Mouse (Mus musculus) adrenal gland, adult 18-20 months (tissue): Measurements from ENCODE around the gene Actn3. TPM values are rescaled to one million over a fixed set of nuclear protein-coding genes. Genes with fewer than 3 reads are reported as not detected.
A peak's percentile ranks its signal among the peaks of the same experiment; 100 is the strongest.

Experiments used
- DNase-seq, 2 experiments: peaks; one replicate each; pipeline ENCODE4 v3.0.0; 2021 to 2022; ENCODE audit warnings: low spot score in 2 of 2
- total RNA-seq, 2 experiments: library from RNA; stranded (reverse); gene quantifications; 1 replicate in 1 of 2; 2 replicates in 1 of 2; pipeline ENCODE4 v1.2.3; 2021

Actn3 gene
- total RNA-seq, 2 experiments from 2014 or later: 0.73 to 1.5 TPM

DNA sequence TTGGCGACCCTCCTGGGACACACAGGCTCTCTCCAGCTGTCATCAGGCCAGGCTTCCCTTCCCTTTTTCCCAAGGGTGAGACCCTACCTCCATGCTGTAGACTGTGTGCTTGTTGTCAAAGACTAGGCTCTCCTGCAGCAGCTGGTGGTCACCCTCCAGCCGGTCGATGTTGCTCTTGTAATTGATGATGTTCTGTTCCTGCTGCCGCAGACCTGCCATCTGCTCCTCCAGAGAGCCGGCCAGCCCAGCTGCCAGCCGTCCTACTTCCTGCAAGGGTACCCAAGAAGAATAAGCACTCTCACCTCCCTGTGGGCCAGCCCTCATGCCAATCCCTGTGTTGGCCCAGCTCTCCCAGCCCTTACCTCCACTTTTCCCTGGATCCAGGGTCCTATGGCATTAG lies 14.7 kb downstream of the Actn3 start:
- DNase-seq: no peak

DNA sequence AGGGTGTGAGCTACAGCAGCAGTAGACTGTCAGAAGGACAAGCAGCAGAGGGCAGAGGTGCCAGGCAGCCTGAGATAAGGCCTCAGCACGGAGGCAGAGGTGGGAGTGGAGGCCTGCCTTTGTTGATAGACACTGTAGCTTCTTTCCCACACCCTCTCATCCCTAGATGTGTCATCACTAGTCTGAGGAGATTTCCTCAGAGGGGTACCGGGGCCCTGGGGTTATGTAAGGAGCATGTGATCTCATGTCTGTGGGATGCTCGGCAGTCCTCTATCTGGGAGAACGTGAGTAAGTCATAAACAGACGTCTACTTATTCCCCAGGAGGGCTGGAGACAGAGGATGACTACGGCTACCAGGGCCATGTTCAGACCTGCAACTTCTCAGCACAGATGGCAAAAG lies 18.6 kb downstream of the Actn3 start:
- DNase-seq: no peak

DNA sequence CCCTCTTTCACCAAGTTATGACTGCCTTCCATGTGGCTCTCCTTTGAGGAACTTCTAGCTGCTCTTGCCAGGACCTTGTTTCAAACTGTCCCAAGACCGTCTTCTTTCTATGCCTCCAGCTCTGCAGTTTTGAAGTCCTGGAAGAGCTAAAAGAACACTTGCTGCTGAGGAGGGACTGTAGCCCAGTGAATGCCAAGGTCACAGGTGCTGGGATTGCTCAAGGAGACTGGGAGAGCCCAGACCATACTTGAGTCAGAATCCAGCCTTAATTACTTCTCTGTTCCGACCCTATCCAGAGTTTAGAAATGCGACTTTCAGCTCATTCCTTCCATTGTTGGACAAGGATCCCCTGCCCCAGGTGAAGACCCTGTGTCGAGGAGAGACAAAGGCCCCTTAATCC lies 21.8 kb downstream of the Actn3 start:
- peak in 1 of 2 experiments; percentile 48 for DNase-seq

- no peak for DNase-seq
Observed at GRCm38 (mm10) chr19:4855470-4855820, 22.3 kb downstream of the Actn3 start.

DNA sequence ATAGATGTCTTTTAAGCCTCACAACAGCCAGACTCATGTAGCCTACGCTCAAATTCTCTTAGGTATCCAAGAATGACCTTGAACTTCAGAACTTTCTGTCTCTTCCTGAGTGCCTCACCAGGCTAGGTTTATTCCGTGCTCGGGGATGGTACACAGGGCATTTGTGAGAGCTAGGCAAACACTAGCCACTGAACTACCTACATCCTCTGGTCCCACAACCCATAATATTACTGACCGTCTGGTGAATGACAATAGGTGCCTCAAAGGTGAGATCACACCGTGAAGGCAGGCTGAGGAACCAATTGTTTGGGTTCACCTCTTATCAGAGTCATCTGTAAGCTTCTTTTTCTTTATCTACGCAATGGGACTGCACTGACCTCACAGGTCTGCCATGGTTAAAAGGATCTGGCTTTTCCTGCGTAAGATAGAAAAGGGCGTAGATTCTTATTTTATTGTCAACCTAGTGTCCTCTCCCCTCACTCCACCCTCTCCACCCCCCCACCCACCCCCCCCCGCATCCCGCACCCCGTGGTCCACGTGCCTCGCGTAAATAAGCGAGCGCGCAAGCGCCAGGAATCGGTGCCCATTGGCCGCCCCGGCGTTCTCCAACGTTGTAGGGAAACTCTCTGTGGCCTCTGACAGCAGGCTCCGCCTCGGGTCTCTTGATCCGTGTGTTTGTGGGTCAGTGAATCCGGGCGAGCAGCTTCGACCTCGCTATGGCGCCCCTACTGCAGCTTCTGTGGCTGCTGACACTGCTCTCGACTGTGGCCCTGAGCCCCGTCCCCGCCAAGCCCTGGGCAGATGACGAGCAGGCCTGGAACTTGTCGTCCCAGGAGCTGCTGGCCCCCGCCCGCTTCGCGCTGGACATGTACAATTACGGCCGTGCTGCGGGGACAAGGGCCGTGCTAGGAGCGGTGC lies 22.9 kb downstream of the Actn3 start, which contains the start of gene Ctsf:
TSS of gene Ctsf (plus strand) at position 579 of the 918 bp plus-strand sequence.
- DNase-seq: peak; percentile 85 to 88

DNA sequence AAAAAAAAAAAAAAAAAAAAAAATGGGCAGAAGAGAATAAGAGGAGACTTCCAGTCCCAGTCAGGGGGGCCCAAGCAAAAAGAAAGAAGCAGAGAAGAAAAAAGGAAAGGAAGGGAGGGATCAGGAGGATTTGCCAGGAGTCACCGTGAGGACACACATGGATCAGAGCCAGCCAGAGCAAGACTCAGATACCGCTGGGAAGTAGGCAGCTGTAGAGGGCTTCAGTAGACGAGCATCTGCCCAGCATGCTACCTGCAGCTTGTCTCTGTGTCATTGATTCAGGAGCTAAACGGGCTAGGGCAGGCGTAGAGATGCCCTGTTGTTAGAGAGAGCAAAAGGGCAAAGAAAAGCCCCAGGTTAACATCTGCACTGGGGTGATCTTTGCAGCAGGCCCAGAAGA lies 27.4 kb downstream of the Actn3 start:
- DNase-seq: no peak

- no peak for DNase-seq
Observed at GRCm38 (mm10) chr19:4849800-4850199, 27.9 kb downstream of the Actn3 start.

DNA sequence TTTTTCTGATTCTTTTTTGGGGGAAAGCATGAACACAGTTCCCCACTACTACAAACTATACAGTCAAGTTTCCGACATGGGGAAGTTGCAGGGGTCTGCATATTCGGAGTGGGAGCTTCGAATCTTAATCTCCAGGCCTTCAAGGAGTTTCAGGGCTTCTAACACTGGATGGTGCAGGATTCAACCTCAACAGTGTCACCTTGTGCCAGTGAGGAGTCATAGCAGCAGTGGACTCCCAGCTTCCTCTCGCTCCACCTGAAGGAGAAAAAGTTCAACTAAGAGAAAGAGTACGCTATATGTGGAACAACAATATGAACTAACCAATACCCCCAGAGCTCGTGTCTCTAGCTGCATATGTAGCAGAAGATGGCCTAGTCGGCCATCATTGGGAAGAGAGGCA lies 30.2 kb downstream of the Actn3 start:
- no peak for DNase-seq

- no peak for DNase-seq
Observed at GRCm38 (mm10) chr19:4845846-4846245, 31.9 kb downstream of the Actn3 start.

GRCm38 (mm10) chr19:4842611-4843010 lies 35.1 kb downstream of the Actn3 start:
- DNase-seq: no peak

DNA sequence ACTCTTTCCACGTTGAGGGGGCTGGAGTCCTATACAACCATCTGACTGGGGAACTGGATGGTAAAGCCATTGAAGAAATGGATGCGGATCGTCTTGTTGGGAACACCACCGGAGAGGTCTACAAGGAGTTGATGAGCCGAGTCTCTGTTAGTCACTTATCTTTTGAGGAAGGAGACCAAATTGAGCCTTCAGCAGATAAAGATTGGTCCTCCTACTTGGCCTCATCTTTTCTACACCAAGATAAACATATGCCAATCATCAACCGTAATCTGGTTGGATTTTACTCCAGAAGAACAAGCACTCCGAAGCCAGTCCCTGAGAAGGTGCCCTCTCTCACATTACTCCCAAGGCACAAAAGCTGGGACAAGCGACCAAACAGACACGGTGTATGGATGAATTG lies 36.9 kb downstream of the Actn3 start:
- no peak for DNase-seq

DNA sequence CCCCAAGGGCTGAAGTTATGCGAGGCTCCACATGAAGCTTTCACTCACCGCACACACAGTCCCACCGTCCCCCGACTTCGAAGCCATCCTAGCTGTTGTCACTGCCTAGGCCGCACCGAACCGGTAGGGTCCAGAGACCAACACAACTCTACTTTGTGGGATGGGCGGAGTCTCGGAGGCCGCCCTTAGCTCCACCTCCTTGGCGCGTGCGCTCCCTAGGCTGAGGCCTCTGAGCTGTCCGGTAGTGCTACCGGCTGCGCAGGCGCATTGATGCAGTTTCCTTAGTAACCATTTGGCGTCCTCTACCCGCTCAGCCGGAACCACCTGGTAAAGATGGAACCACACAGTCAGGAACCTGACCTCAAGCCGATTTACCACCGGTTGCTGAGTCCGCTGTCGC lies 38.6 kb downstream of the Actn3 start, which contains the start of the genes Ccs and Ccdc87:
TSS of gene Ccs (minus strand) at position 184 of the 400 bp plus-strand sequence.
TSS of gene Ccdc87 (plus strand) at position 218 of the 400 bp plus-strand sequence.
- peak; percentile 91 to 94 for DNase-seq

DNA sequence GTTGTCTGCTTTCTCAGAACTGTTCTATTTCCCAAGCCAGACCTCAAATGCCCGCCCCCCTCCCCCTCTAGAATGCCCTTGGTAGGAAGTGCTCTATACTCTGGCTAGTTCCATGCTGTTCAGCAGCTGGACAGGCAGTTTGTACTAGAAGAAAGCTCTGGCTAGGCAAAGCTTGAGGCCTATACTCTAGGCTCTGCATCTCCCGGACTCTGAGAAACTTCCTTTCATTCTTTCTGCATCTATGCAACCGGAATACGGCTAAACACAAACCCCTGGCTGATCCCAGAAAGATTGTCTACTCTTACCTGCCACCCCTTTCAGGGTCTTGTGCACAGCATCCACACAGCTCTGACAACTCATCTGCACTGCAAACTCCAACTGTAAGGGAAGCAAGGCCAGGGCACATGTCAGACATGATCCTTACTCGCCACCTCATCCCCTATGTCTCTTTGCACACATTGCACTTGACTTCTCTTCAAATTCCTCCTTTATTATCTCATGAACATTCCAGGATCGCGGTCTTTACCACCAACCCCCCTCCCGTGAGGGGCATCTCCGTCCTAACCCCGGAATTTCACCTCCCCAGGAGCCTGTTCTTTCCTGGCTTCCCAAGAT lies 39.1 kb downstream of the Actn3 start:
- DNase-seq: no peak

- no peak for DNase-seq
Observed at GRCm38 (mm10) chr19:4837049-4837448, 40.7 kb downstream of the Actn3 start.

DNA sequence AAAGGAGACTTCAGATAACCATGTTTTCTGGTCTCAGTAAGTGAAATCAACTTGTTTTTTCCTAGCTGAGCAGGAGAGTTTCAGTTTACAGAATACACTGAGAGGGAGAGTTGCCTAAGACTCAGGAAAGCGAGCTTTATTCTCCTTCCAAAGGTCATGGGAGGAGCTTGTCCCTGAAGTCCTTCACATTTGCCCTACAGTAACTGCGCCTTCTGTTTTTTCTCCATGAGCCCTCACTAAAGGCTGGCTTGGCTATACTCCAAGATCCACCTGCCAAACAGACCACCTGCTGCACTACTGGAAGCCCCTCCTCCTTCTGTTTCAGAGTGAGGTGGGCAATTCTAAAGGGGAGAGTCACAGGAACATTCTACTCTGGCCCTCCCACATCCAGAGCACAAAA lies 41.6 kb downstream of the Actn3 start:
- no peak for DNase-seq

- no peak for DNase-seq
Observed at GRCm38 (mm10) chr19:4833977-4834376, 43.7 kb downstream of the Actn3 start.

- peak; percentile 26 to 49 for DNase-seq
Observed at GRCm38 (mm10) chr19:4829156-4829555, 48.6 kb downstream of the Actn3 start.

- no peak for DNase-seq
Observed at GRCm38 (mm10) chr19:4828444-4829114, 49.1 kb downstream of the Actn3 start.

DNA sequence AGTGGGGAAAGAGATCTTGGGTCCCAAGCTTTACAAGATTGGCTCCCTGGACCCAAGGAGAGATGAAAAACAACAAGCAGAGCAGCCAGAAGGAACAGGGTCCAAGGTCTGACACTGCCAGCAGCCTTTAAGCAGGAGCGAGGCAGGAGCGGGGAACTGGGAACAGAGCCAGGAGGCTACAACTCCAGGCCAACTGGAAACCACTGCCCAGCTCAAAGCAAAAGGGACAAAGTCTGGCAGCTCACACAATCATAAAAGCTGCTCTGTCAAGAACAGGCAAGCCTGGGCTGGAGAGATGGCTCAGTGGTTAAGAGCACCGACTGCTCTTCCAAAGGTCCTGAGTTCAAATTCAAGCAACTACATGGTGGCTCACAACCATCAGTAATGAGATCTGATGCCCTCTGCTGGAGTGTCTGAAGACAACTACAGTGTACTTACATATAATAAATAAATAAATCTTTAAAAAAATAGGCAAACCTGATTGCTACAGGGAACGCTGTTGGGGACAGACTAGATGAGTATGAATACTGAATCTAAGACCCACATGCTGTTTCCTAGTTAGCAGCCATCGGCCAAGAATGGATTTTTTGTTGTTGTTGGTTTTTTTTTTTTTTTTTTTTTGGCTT lies 56.9 kb downstream of the Actn3 start:
- peak; percentile 29 to 55 for DNase-seq

- DNase-seq: no peak
Observed at GRCm38 (mm10) chr19:4817182-4817835, 60.4 kb downstream of the Actn3 start.

DNA sequence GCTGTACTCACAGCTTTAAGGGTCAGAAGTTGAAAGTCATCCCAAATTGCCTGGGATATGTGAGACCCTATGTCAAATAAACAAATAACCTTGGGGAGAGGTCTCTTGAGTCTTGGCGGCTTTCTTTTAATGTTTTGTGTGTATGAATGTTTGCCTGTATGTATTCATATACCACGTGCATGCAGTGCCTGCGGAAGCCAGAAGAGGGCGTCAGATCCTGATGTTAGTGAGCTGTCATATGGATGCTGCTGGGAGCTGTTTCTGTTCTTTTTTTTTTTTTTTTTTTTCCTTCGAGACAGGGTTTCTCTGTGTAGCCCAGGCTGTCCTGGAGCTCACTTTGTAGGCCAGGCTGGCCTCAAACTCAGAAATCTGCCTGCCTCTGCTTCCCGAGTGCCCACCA lies 64.7 kb downstream of the Actn3 start:
- DNase-seq: no peak
